Mouse (Mus musculus) heart, embryonic 10.5 days (tissue): Measurements from ENCODE around the gene Ggt5. TPM values are rescaled to one million over a fixed set of nuclear protein-coding genes. Genes with fewer than 3 reads are reported as not detected.

Experiments used
- DNase-seq: peaks from one replicate; pipeline ENCODE4 v3.0.0-alpha.2; 2017; ENCODE audit warnings: low spot score
- H3K27ac ChIP-seq: fragments of 300-500 bp; sonication (generic); 2 replicates; pipeline ENCODE4 v1.5.1; 2016; ENCODE audit warnings: mild to moderate bottlenecking
- H3K27me3 ChIP-seq: fragments of 300-500 bp; sonication (generic); 2 replicates; pipeline ENCODE4 v1.6.1; 2016; ENCODE audit warnings: mild to moderate bottlenecking; ENCODE audit not compliant: poor library complexity, insufficient read depth, severe bottlenecking
- H3K36me3 ChIP-seq: fragments of 300-500 bp; sonication (generic); 2 replicates; pipeline ENCODE4 v1.6.1; 2016; ENCODE audit warnings: mild to moderate bottlenecking, moderate library complexity
- H3K4me1 ChIP-seq: fragments of 300-500 bp; sonication (generic); 2 replicates; pipeline ENCODE4 v1.6.1; 2016; ENCODE audit warnings: mild to moderate bottlenecking
- H3K4me3 ChIP-seq: fragments of 300-500 bp; sonication (generic); 2 replicates; pipeline ENCODE4 v1.5.1; 2016; ENCODE audit warnings: mild to moderate bottlenecking, moderate library complexity
- H3K9me3 ChIP-seq: fragments of 300-500 bp; sonication (generic); 2 replicates; pipeline ENCODE4 v1.6.1; 2016; ENCODE audit warnings: mild to moderate bottlenecking, moderate library complexity
- WGBS: fragments of 180-500 bp; shearing (Covaris S2); methylation state at CpG from one replicate; pipeline ENCODE4 v1.1.7; 2016; 5-methylcytosine and 5-hydroxymethylcytosine counted together
- polyA plus RNA-seq: library from polyadenylated mRNA; unstranded; fragments of >200 nt; fragmentation: Nextera tagmentation; extraction: Ambion mirVana; gene quantifications from 2 replicates; pipeline ENCODE4 v1.2.1, GENCODE M21; 2016

Ggt5 gene
- polyA plus RNA-seq, 1 experiment from 2014 or later = 1.4 TPM

- DNase-seq = no peak
- H3K9me3 ChIP-seq = 0 out of 2 replicates have a peak, but pooled peaks cover 6% of the 10 kb centered on the region
- WGBS = 63% methylated on average over 7 of the region's 7 CpGs
- H3K36me3 ChIP-seq = no peaks in the 10 kb centered on the region
- H3K27me3 ChIP-seq = no peaks in the 10 kb centered on the region
- H3K27ac ChIP-seq = no peak overlapping the region
- H3K4me3 ChIP-seq = no peak overlapping the region
- 0 out of 2 replicates have a peak, but pooled peaks cover 3% of the 10 kb centered on the region for H3K4me1 ChIP-seq
These were observed 11.1 kb downstream of the Ggt5 start for GRCm38 (mm10) chr10:75600189-75600730.

DNA sequence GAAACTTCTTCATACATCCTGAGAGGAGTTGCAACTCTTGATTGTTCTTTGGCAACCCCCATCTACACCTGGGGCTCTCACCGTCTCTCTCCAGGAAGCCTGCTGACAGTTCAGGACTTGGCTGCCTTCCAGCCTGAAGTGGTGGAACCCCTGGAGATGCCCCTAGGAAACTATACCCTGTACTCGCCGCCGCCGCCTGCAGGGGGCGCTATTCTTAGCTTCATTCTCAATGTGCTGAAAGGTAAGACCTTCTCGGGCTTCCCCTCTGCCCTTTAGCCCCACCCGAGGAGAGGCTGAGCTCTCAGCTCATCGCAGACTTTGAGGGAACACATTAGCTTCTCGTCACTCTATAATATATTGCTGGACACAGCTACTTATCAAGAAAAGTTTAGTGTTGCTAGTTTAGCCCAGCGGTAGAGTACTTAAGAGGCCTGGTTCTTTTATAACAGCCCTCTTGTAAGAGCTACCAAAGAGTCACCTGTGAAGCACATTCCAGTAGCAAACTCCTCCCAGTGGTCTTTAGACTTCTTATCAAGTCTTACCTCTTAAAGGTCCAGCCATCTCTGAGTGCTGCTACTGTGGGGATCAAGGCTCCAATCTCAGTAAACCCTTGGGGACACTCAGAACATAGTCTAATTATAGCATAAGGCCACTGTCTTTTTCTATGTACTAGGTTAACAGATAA lies 16.2 kb downstream of the Ggt5 start:
- no peak overlapping the region for H3K4me3 ChIP-seq
- WGBS = 29% methylated on average over 11 of the region's 11 CpGs

DNA sequence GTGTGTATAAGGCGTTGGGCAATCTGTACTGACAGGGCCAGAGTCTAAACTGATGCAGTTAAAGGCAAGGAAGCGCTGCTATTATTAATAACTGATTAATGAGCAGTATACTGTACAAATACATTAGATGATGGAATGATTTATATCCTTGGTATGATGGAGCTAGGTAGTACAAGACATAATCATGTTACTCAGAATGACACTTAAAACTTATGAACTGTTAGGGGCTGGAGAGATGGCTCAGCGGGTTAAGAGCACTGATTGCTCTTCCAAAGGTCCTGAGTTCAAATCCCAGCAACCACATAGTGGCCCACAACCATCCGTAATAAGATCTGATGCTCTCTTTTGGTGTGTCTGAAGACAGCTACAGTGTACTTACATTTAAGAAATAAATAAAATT lies 18.1 kb downstream of the Ggt5 start:
- WGBS = 87% methylated on average over 4 of the region's 4 CpGs
- no peak for DNase-seq
- H3K36me3 ChIP-seq = no peaks in the 10 kb centered on the region
- H3K27ac ChIP-seq = no peak overlapping the region
- no peak overlapping the region for H3K4me3 ChIP-seq
- H3K9me3 ChIP-seq = no peaks in the 10 kb centered on the region
- no peaks in the 10 kb centered on the region for H3K27me3 ChIP-seq
- peaks cover 11% of the 10 kb centered on the region; the same call in 1 of the 2 replicates for H3K4me1 ChIP-seq

More for the DNA sequence above, 16.2 kb downstream of the Ggt5 start:
- Histone ChIP-seq H3K27me3 (no peaks in the 10 kb centered on the region), H3K27ac (no peak overlapping the region), H3K9me3 (no peaks in the 10 kb centered on the region), H3K4me1 (peaks cover 10% of the 10 kb centered on the region; the same call in 1 of the 2 replicates), H3K36me3 (no peaks in the 10 kb centered on the region)
- no peak for DNase-seq

DNA sequence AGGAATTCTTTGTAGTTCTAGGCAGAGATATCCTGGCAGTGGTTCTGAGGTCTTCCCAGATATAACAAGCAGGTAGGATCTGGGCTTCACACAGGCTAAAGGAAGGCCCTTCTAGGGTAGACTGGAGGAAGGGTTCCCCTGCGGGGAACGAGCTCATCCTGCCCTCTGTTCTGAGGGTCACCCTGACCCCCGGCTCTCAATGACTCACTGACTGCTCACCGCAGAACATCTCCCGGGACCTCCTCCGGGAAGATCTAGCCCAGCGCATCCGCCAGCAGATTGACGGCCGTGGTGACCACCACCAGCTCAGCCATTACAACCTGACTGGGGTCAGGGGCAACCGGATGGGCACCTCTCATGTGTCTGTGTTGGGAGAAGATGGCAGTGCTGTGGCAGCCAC lies 19.8 kb downstream of the Ggt5 start:
- WGBS = 81% methylated on average over 11 of the region's 11 CpGs
- H3K27me3 ChIP-seq = no peaks in the 10 kb centered on the region
- no peaks in the 10 kb centered on the region for H3K9me3 ChIP-seq
- no peak overlapping the region for H3K27ac ChIP-seq
- DNase-seq = no peak
- H3K36me3 ChIP-seq = no peaks in the 10 kb centered on the region
- no peak overlapping the region for H3K4me3 ChIP-seq
- H3K4me1 ChIP-seq = peaks cover 11% of the 10 kb centered on the region; the same call in 1 of the 2 replicates

GRCm38 (mm10) chr10:75610486-75610885 lies 21.3 kb downstream of the Ggt5 start:
- DNase-seq = no peak
- Histone ChIP-seq H3K27me3 (no peaks in the 10 kb centered on the region), H3K4me1 (peaks cover 6% of the 10 kb centered on the region; the same call in 1 of the 2 replicates), H3K9me3 (no peaks in the 10 kb centered on the region), H3K36me3 (no peaks in the 10 kb centered on the region), H3K27ac (no peak overlapping the region), H3K4me3 (no peak overlapping the region)
- 42% methylated on average over 7 of the region's 7 CpGs for WGBS

GRCm38 (mm10) chr10:75616044-75616443 lies 26.9 kb downstream of the Ggt5 start:
- H3K4me3 ChIP-seq = no peak overlapping the region
- no peak overlapping the region for H3K27ac ChIP-seq
- no peaks in the 10 kb centered on the region for H3K36me3 ChIP-seq
- H3K27me3 ChIP-seq = no peaks in the 10 kb centered on the region
- H3K9me3 ChIP-seq = no peaks in the 10 kb centered on the region
- H3K4me1 ChIP-seq = no peaks in the 10 kb centered on the region
- DNase-seq = no peak
- WGBS = 80% methylated on average over 4 of the region's 4 CpGs

DNA sequence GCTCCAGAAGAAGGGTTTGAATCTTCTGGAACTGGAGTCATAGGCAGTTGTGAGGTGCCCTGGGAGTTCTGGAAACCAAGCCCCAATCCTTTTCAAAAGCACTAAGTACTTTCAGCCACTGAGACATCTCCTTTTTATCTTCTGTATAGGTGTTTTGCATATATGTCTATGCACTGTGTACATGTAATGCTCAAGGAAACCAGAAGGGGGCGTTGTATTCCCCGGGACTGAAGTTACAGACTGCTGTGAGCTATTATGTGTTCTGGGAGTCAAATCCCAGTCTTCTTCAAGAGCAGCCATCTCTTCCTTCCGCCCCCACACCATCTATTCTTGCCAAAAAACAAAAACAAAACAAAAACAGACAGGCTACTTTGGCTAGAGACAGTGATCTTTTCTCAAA lies 31.7 kb downstream of the Ggt5 start:
- no peak for DNase-seq
- Histone ChIP-seq H3K27me3 (no peaks in the 10 kb centered on the region), H3K4me3 (no peak overlapping the region), H3K4me1 (no peaks in the 10 kb centered on the region), H3K9me3 (no peaks in the 10 kb centered on the region), H3K36me3 (no peaks in the 10 kb centered on the region), H3K27ac (no peak overlapping the region)
- 44% methylated on average over 3 of the region's 3 CpGs for WGBS

DNA sequence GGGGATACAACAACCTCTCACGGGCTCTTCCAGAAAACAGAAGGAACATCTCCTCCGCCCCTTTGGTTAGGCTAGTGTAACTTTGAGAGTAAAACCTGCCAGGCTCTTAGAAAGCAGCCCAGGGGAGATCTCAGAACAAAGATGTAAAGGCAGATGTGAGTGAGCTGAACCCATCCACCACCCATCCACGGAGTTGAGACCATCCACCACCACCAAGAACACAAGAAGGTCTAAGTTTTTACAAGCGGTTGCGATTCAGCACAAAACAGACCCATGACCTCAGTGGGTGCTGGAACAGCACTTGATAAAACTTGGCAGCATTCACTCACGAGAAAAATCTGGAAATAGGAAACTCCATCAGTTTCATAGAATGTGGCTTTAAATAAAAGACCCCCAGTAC lies 36.8 kb downstream of the Ggt5 start:
- no peaks in the 10 kb centered on the region for H3K9me3 ChIP-seq
- no peaks in the 10 kb centered on the region for H3K27me3 ChIP-seq
- WGBS = 51% methylated on average over 6 of the region's 6 CpGs
- no peaks in the 10 kb centered on the region for H3K36me3 ChIP-seq
- H3K4me1 ChIP-seq = no peaks in the 10 kb centered on the region
- no peak overlapping the region for H3K4me3 ChIP-seq
- no peak for DNase-seq
- H3K27ac ChIP-seq = no peak overlapping the region

DNA sequence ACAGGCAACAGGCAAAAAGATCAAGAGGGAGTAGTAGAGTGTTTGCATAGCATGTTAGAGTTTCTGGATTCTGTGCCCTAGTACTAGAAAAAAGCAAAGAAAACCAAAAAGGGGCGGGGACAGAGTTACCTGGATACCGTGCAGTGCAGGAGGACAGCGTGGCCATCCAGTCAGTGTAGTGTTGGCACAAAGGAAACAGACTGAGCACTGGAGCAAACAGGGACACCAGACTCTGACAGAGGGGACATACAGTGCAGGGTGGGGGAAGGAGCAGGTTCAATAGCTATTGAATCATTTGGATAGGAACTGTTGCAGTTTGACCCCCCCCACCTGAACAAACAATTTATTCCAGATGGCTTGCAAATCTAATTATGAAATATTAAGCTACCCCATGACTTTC lies 37.9 kb downstream of the Ggt5 start:
- no peak overlapping the region for H3K27ac ChIP-seq
- H3K4me3 ChIP-seq = no peak overlapping the region
- no peaks in the 10 kb centered on the region for H3K4me1 ChIP-seq
- no peaks in the 10 kb centered on the region for H3K36me3 ChIP-seq
- no peaks in the 10 kb centered on the region for H3K9me3 ChIP-seq
- H3K27me3 ChIP-seq = no peaks in the 10 kb centered on the region
- no peak for DNase-seq
- WGBS = 72% methylated on average over 3 of the region's 3 CpGs

DNA sequence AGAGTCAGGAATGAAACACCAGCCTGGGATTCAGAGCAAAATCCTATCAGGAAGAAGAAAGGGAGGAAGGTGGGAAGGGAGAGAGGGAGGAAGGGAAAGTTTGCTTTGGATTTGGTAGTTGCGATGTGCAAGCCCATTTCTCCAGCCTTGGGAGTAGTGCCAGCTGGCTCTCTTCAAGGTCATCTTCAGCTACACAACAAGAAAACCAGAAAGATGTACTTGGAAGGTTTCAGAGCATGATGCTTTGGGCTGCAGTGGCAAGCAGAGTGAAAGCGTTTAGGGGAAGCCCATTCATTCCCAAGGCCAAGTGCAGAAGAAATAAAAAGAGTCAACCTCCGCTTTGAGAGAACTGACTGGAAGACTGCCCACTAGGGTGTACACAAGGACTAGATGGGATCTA lies 38.4 kb downstream of the Ggt5 start:
- no peak overlapping the region for H3K4me3 ChIP-seq
- no peak for DNase-seq
- no peaks in the 10 kb centered on the region for H3K9me3 ChIP-seq
- H3K27me3 ChIP-seq = no peaks in the 10 kb centered on the region
- H3K36me3 ChIP-seq = no peaks in the 10 kb centered on the region
- WGBS = 83% methylated on average over 3 of the region's 3 CpGs
- no peaks in the 10 kb centered on the region for H3K4me1 ChIP-seq
- H3K27ac ChIP-seq = no peak overlapping the region

GRCm38 (mm10) chr10:75632633-75633032 lies 43.5 kb downstream of the Ggt5 start:
- peaks cover 7% of the 10 kb centered on the region; the same call in 1 of the 2 replicates for H3K27me3 ChIP-seq
- no peak for DNase-seq
- no peaks in the 10 kb centered on the region for H3K36me3 ChIP-seq
- 0 out of 2 replicates have a peak, but pooled peaks cover 7% of the 10 kb centered on the region for H3K4me1 ChIP-seq
- H3K27ac ChIP-seq = no peak overlapping the region
- H3K9me3 ChIP-seq = no peaks in the 10 kb centered on the region
- WGBS = 53% methylated on average over 5 of the region's 5 CpGs
- H3K4me3 ChIP-seq = no peak overlapping the region

- 86% methylated on average over 5 of the region's 5 CpGs for WGBS
- Histone ChIP-seq H3K36me3 (no peaks in the 10 kb centered on the region), H3K4me1 (peaks cover 10% of the 10 kb centered on the region), H3K9me3 (no peaks in the 10 kb centered on the region), H3K27ac (no peak overlapping the region), H3K27me3 (peaks cover 11% of the 10 kb centered on the region; the same call in 1 of the 2 replicates), H3K4me3 (no peak overlapping the region)
- DNase-seq = no peak
These were observed 43.9 kb downstream of the Ggt5 start for GRCm38 (mm10) chr10:75633048-75633447.

GRCm38 (mm10) chr10:75633576-75634139 lies 44.5 kb downstream of the Ggt5 start:
- Histone ChIP-seq H3K36me3 (no peaks in the 10 kb centered on the region), H3K4me1 (peaks cover 16% of the 10 kb centered on the region), H3K27me3 (peaks cover 15% of the 10 kb centered on the region; the same call in 1 of the 2 replicates), H3K27ac (no peak overlapping the region), H3K4me3 (no peak overlapping the region), H3K9me3 (no peaks in the 10 kb centered on the region)
- WGBS = 65% methylated on average over 14 of the region's 14 CpGs
- DNase-seq = no peak
